Mouse (Mus musculus) forebrain, embryonic 16.5 days (tissue): Measurements from ENCODE around the gene Smad3. TPM values are rescaled to one million over a fixed set of nuclear protein-coding genes. Genes with fewer than 3 reads are reported as not detected.

Experiments used
- ATAC-seq: fragments of 200-750 bp; cut with Nextera tagmentation; 2 replicates; pipeline ENCODE4 v1.8.0; 2017; ENCODE audit warnings: mild to moderate bottlenecking, moderate library complexity
- H3K27ac ChIP-seq: fragments of 300-500 bp; sonication (generic); 2 replicates; pipeline ENCODE4 v1.5.1; 2014; ENCODE audit warnings: low read length, control low read depth
- H3K27me3 ChIP-seq: fragments of 300-500 bp; sonication (generic); replicated peaks from 2 replicates; pipeline ENCODE4 v1.6.1; 2014; ENCODE audit warnings: low read length; ENCODE audit not compliant: control insufficient read depth, insufficient read depth
- H3K36me3 ChIP-seq: fragments of 300-500 bp; sonication (generic); 2 replicates; pipeline ENCODE4 v1.6.1; 2014; ENCODE audit not compliant: control insufficient read depth, insufficient read depth
- H3K4me1 ChIP-seq: fragments of 300-500 bp; sonication (generic); replicated peaks from 2 replicates; pipeline ENCODE4 v1.6.1; 2014; ENCODE audit warnings: low read length; ENCODE audit not compliant: control insufficient read depth, insufficient read depth
- H3K4me2 ChIP-seq: fragments of 300-500 bp; sonication (generic); 2 replicates; pipeline ENCODE4 v1.6.1; 2014; ENCODE audit warnings: mild to moderate bottlenecking, low read length, control low read depth
- H3K4me3 ChIP-seq: fragments of 300-500 bp; sonication (generic); replicated peaks from 2 replicates; pipeline ENCODE4 v1.5.1; 2014; ENCODE audit warnings: mild to moderate bottlenecking, low read length, control low read depth
- H3K9ac ChIP-seq: fragments of 300-500 bp; sonication (generic); replicated peaks from 2 replicates; pipeline ENCODE4 v1.6.1; 2014; ENCODE audit warnings: low read depth, low read length, control low read depth
- H3K9me3 ChIP-seq: fragments of 300-500 bp; sonication (generic); 2 replicates; pipeline ENCODE4 v1.6.1; 2016; ENCODE audit warnings: low read length; ENCODE audit not compliant: control insufficient read depth
- WGBS: fragments of 180-500 bp; shearing (Covaris S2); extraction: QIAGEN DNeasy Blood & Tissue Kit; methylation state at CpG from one replicate; pipeline ENCODE4 v1.1.7; 2014; 5-methylcytosine and 5-hydroxymethylcytosine counted together
- polyA plus RNA-seq: library from polyadenylated mRNA; unstranded; fragments of >200 nt; fragmentation: Nextera tagmentation; extraction: Ambion mirVana; gene quantifications from 2 replicates; pipeline ENCODE4 v1.2.1, GENCODE M21; 2015

Smad3 gene
- polyA plus RNA-seq, 1 experiment from 2014 or later: 7.4 TPM

DNA sequence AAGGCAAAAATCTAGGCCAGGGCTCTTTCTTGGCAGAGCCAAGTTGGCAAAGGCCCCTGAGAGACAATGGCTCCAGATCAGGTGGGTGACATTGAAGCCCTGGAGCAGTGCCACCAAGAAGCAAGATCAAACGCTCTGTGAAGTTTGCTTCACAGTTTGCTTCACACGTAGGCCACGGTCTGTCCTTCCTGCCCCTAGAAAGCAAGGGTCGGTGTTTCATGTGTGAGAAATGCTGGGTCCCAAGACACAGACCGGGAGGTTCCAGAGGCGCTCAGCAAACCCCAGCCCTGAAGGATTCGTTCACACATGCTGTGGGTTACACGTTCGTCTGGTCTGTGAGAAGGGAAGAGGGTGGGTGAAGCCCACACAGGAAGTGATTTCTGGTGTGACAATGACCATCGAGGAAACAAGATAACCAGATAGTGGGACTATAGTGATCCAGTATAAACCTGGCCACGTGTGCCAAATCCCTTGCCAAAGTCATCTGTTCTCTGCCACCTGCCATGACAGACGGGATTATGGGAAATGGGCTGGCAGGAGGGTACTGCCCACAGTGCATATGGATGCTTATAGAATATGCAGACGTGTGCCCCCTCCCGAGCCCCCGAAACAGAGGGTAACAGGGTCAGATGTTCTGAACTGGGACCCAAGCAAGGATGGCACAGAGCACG is 37.9 kb downstream of the Smad3 start:
- WGBS: 67% methylated on average over 16 of the region's 16 CpGs
- H3K9ac ChIP-seq: no peak overlapping the region
- H3K27me3 ChIP-seq: no peaks in the 10 kb centered on the region
- H3K4me3 ChIP-seq: no peak overlapping the region
- H3K4me1 ChIP-seq: peaks cover 12% of the 10 kb centered on the region
- ATAC-seq: no peak
- H3K27ac ChIP-seq: no peak overlapping the region
- H3K36me3 ChIP-seq: no peaks in the 10 kb centered on the region
- H3K9me3 ChIP-seq: no peaks in the 10 kb centered on the region
- no peak overlapping the region for H3K4me2 ChIP-seq

DNA sequence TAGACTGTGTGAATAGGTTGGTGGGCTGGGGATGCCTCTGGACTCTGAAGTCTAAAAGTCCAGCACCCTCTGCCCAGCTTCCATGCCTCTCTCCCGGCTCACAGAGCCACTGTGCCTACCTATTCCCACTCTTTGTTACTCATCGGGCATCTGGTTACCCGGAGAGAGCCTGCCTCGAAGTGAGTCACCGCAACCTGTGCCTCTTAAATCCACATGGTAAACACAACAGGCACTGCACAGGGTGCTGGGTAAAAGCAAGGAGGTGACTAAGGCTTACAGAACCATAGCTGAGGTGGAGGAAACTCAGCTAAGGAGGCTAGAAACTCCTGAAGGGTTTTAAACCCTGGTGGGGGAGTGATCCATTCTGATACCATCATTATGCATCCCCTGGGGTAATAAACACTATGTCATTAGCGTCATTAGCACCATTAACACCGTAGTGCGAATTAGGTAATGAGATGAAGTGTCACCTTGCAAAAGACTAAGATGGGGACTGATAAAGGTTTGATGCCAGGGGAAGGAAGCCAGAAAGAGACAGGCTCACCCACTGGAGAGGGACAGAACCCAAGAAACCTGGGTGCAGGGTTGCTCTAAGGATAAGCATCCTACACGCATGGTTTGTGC is 38.9 kb downstream of the Smad3 start:
- no peak for ATAC-seq
- Histone ChIP-seq H3K27ac (no peak overlapping the region), H3K9ac (no peak overlapping the region), H3K36me3 (no peaks in the 10 kb centered on the region), H3K4me3 (no peak overlapping the region), H3K4me2 (no peak overlapping the region), H3K27me3 (no peaks in the 10 kb centered on the region), H3K4me1 (peaks cover 12% of the 10 kb centered on the region), H3K9me3 (no peaks in the 10 kb centered on the region)
- 71% methylated on average over 9 of the region's 9 CpGs for WGBS

DNA sequence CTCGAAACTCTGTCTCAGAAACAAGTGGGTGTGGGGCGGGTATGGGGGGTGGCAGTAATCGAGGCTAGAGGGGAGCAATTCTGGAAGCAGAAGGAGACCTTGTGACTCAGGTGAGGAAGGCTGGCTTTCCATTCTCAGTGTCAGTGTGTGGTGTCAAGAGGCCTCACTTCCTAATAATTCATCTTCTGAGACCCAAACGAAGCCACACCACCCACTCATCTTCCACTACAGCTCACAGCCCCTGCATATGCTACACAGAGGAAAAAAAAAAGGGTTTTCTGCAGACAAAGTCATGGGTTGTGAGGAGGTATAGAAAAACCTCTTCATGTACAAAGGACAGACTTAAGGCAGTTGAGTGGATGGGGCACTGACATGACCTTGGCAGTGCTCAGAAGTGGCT is 39.6 kb downstream of the Smad3 start:
- Histone ChIP-seq H3K9me3 (no peaks in the 10 kb centered on the region), H3K27me3 (no peaks in the 10 kb centered on the region), H3K4me3 (no peak overlapping the region), H3K4me1 (peaks cover 12% of the 10 kb centered on the region), H3K4me2 (no peak overlapping the region), H3K36me3 (no peaks in the 10 kb centered on the region), H3K9ac (no peak overlapping the region), H3K27ac (no peak overlapping the region)
- 93% methylated on average over 4 of the region's 4 CpGs for WGBS
- ATAC-seq: no peak

DNA sequence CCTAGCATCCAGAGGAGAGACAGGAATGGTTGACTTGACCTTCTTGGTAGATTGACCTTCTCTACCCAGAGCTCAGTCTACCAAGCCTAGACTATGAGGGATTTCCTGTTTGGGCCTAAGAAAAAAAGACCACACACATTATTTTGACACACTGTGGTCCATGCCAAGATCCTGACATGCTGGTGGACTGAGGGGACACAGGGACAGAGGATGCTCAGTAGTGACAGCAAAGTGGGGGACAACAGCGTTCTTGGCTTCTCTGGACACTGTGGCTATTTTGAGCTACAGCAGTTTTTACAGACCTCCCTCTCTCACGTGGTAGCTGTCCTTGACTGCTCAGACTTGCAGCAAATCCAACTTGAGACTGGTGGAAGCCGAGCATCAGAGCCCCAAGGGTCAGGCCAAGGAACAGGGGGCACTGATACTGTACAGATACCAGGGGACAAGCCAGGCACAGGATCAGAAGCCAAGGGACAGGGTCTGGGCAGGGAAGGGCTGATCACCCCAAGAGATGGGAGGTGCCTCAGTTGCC is 40.3 kb downstream of the Smad3 start:
- WGBS: 88% methylated on average over 3 of the region's 3 CpGs
- H3K27ac ChIP-seq: no peak overlapping the region
- H3K36me3 ChIP-seq: no peaks in the 10 kb centered on the region
- H3K27me3 ChIP-seq: no peaks in the 10 kb centered on the region
- no peak for ATAC-seq
- H3K4me3 ChIP-seq: no peak overlapping the region
- peaks cover 12% of the 10 kb centered on the region for H3K4me1 ChIP-seq
- H3K9ac ChIP-seq: no peak overlapping the region
- H3K9me3 ChIP-seq: no peaks in the 10 kb centered on the region
- no peak overlapping the region for H3K4me2 ChIP-seq

DNA sequence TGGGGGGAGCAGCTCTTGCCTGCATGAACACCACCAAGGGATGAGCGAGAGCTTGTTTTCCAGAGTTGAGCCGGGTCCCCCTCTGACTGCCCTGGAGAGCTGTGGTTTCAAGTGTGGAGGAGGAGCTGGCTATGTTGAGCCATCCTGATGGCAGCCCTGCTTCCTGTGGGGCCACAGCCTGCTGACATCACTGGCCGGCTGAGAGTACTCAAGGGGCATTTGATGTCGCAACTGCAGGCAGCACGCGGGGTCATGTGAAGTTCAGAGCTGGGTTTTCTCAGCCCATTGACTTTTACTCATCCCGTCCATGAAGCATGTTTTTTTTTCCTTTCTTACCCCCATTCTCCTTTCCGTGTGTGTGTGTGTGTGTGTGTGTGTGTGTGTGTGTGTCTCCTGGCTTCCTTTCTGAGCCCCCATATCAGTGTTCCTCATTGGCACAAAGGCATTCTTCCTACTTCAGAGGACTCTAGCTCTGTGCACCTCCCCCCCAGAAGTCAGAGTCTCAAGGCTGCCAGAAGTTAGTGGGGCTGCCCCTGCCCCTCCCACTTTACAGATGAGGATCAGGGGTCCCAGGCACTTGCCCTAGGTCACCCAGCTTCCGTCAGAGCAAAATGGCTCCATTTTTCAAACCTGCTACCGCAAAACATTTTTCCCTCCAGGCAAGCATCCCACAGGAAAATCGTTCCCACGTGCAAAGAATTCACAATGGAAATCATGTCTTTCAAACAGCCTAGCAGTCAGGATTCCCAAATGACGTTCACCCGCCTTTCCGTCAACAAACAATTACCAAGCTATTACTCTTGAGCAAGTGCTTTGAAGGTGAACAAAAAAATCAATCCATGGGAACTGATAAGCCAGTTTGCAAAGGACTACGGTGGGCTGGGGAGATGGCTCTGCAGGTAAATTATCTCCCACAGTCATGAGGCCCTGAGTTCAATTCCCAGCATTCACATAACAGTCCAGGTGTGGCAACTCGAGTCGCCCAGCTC is 41.4 kb downstream of the Smad3 start:
- H3K4me1 ChIP-seq: peaks cover 12% of the 10 kb centered on the region
- H3K9ac ChIP-seq: no peak overlapping the region
- 46% methylated on average over 18 of the region's 18 CpGs for WGBS
- H3K27me3 ChIP-seq: no peaks in the 10 kb centered on the region
- H3K36me3 ChIP-seq: no peaks in the 10 kb centered on the region
- no peak overlapping the region for H3K4me3 ChIP-seq
- no peaks in the 10 kb centered on the region for H3K9me3 ChIP-seq
- no peak overlapping the region for H3K27ac ChIP-seq
- no peak overlapping the region for H3K4me2 ChIP-seq
- no peak for ATAC-seq

DNA sequence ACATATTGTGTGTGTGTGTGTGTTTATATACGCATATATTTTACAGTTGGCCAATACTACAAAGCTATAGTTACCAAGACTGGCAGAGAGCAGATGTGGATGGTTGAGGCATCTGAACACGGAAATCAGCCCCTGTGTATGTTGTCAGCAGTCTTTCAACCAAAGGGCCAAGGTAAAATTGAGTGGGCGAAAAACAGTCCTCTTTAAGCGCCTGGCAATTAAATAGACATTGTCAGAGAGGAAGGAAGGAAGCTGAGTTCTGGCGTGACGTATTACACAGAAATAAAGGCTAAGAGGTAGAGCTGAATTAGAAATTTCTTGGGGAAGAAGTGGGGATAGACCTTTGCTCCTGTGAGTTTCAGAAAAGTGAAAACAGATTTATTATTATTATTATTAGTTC is 43.2 kb downstream of the Smad3 start:
- no peaks in the 10 kb centered on the region for H3K27me3 ChIP-seq
- H3K9ac ChIP-seq: no peak overlapping the region
- no peak overlapping the region for H3K27ac ChIP-seq
- no peaks in the 10 kb centered on the region for H3K9me3 ChIP-seq
- ATAC-seq: no peak
- H3K4me3 ChIP-seq: no peak overlapping the region
- H3K4me2 ChIP-seq: no peak overlapping the region
- H3K4me1 ChIP-seq: peaks cover 10% of the 10 kb centered on the region
- no peaks in the 10 kb centered on the region for H3K36me3 ChIP-seq
- 84% methylated on average over 6 of the region's 6 CpGs for WGBS

DNA sequence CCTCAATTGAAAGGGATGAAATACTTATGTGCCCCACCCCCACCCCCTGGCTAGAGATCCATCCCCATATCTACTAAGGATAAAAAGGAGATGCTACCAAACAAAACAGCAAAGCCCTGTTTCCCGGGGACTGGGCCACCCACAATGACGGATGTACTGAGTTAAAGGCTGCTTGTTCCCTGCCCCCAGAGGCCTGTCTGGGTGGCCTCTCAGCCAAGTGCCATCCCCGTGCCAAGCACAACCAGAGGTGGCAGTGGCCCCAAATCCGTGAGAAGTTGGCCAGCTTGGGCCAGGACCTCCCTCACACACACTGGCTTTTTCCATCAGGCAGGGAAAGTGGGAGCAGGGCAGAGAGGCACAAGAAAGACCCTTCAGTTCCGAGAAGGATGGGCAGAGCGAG is 45.0 kb downstream of the Smad3 start:
- Histone ChIP-seq H3K4me1 (peaks cover 10% of the 10 kb centered on the region), H3K4me2 (no peak overlapping the region), H3K27ac (no peak overlapping the region), H3K4me3 (no peak overlapping the region), H3K9me3 (no peaks in the 10 kb centered on the region), H3K27me3 (no peaks in the 10 kb centered on the region), H3K36me3 (no peaks in the 10 kb centered on the region), H3K9ac (no peak overlapping the region)
- WGBS: 53% methylated on average over 6 of the region's 6 CpGs
- no peak for ATAC-seq

DNA sequence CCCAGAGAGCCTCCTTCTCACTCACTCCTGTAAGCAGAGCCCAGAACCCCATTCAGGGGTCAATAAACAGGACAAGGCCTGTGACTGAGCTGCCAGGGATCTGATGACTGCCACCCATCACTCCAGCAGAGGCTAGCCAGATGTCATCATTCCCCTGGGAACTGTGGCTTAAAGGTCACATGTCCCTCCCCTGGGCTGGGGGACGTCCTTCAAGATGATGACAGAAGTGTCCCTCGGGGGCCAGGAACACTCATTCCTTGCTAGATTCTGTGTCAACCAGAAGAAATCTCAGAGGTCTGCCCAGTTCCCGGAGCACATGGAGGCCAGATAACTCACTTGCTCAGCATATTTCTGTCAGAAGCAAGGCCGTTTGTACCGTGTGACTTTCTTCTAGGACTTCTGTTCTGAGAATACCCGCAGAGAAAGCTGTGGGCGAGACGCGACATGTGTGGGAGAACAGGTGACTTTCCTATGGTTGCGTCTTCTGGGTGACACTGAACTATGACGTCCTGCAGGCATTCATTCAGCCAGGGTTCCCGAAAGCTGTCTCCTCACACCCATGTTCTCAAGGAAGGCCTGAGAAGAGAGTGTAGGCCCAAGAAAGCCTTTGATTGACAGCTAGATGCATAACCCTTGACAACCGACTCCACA is 46.1 kb downstream of the Smad3 start:
- H3K9ac ChIP-seq: no peak overlapping the region
- ATAC-seq: no peak
- no peaks in the 10 kb centered on the region for H3K9me3 ChIP-seq
- 88% methylated on average over 13 of the region's 13 CpGs for WGBS
- H3K4me2 ChIP-seq: no peak overlapping the region
- H3K4me3 ChIP-seq: no peak overlapping the region
- peaks cover 6% of the 10 kb centered on the region for H3K4me1 ChIP-seq
- H3K27me3 ChIP-seq: no peaks in the 10 kb centered on the region
- no peaks in the 10 kb centered on the region for H3K36me3 ChIP-seq
- no peak overlapping the region for H3K27ac ChIP-seq

DNA sequence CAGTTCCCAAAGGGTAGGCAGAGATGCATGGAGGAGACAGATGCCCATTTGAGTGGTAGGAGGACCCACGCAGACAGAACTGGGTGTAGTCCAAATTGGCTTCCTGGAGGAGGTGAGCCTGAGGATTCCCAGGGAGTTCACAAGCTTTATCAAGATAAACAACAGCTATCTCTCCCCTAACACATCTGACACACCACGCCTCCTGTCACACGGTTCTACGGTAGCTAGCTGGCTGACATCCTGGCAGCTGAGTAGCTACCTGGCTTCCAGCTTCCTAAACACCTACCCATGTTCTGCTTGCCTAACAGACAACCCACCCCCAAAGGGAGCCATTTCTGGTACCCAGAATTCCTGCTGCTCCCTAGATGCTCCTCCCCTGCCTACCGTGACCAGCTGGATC is 47.9 kb downstream of the Smad3 start:
- Histone ChIP-seq H3K4me3 (no peak overlapping the region), H3K27ac (no peak overlapping the region), H3K36me3 (no peaks in the 10 kb centered on the region), H3K27me3 (no peaks in the 10 kb centered on the region), H3K4me2 (no peak overlapping the region), H3K4me1 (peaks cover 6% of the 10 kb centered on the region), H3K9ac (no peak overlapping the region), H3K9me3 (no peaks in the 10 kb centered on the region)
- 99% methylated on average over 5 of the region's 5 CpGs for WGBS
- no peak for ATAC-seq
